Mouse (Mus musculus): ENCODE results near the gene Pmis2. TPM values are rescaled to one million over a fixed set of nuclear protein-coding genes. Genes with fewer than 3 reads are reported as not detected.

The Pmis2 gene
- polyA plus RNA-seq, 1 experiment from 2014 or later, result not detected

GRCm38 (mm10) chr7:30626647-30627046 is 44.8 kb downstream of the Pmis2 start:
- 80% methylated on average over 5 of the region's 5 CpGs for WGBS
- DNase-seq (ENCODE audit: low spot score) (no peak), ATAC-seq (ENCODE audit: low FRiP score, low TSS enrichment) (no peak)
- Histone ChIP-seq H3K4me3 (ENCODE audit: low read depth, low read length) (no peak overlapping the region), H3K36me3 (ENCODE audit: control insufficient read depth, insufficient read depth, low read length) (no peaks in the 10 kb centered on the region; the same call in 1 of the 2 replicates), H3K9ac (ENCODE audit: low read length) (no peak overlapping the region), H3K27me3 (ENCODE audit: control insufficient read depth, insufficient read depth, low read length) (no peaks in the 10 kb centered on the region), H3K4me2 (replicated peaks; ENCODE audit: low read depth) (no peak overlapping the region), H3K4me1 (replicated peaks; ENCODE audit: control insufficient read depth, insufficient read depth) (no peaks in the 10 kb centered on the region; the same call in 1 of the 2 replicates), H3K27ac (replicated peaks) (no peak overlapping the region), H3K9me3 (ENCODE audit: control insufficient read depth, low read length) (no peaks in the 10 kb centered on the region)
- TF ChIP-seq EP300 (optimal IDR thresholded peaks at IDR 0.05) (no peak), CTCF (IDR thresholded peaks at IDR 0.05; ENCODE audit: low read depth) (no peak)

- peak within 1 kb of the TSS; percentile 79 for H3K27ac ChIP-seq (replicated peaks)
- TF ChIP-seq CTCF (IDR thresholded peaks at IDR 0.05; ENCODE audit: low read depth) (no peak), EP300 (optimal IDR thresholded peaks at IDR 0.05) (no peak)
- no peaks in the 10 kb centered on the region; the same call in 1 of the 2 replicates for H3K4me1 ChIP-seq (replicated peaks; ENCODE audit: control insufficient read depth, insufficient read depth)
- WGBS, result 2% methylated on average over 44 of the region's 44 CpGs
- peak within 1 kb of the TSS; percentile 79 for H3K4me3 ChIP-seq (ENCODE audit: low read depth, low read length)
- no peaks in the 10 kb centered on the region for H3K9me3 ChIP-seq (ENCODE audit: control insufficient read depth, low read length)
- peak; percentile 96 for ATAC-seq (ENCODE audit: low FRiP score, low TSS enrichment)
- H3K9ac ChIP-seq (ENCODE audit: low read length), result peak within 1 kb of the TSS; percentile 83
- H3K4me2 ChIP-seq (replicated peaks; ENCODE audit: low read depth), result peak within 1 kb of the TSS; percentile 80
- peak; percentile 93 for DNase-seq (ENCODE audit: low spot score)
- H3K27me3 ChIP-seq (ENCODE audit: control insufficient read depth, insufficient read depth, low read length), result no peaks in the 10 kb centered on the region
- no peaks in the 10 kb centered on the region; the same call in 1 of the 2 replicates for H3K36me3 ChIP-seq (ENCODE audit: control insufficient read depth, insufficient read depth, low read length)
These were observed 45.6 kb downstream of the Pmis2 start, which contains the start of gene Cox6b1 for GRCm38 (mm10) chr7:30625530-30626384. TSS of gene Cox6b1 (minus strand) at chr7:30626151.

Other genes starting within 250 kb of the Pmis2 start
- gene Nfkbid, start 249.9 kb downstream of the Pmis2 start, polyA plus RNA-seq (2015; fragmentation: Nextera tagmentation; extraction: Ambion mirVana), result 1.1 TPM in 2 replicates
- 21.7 and 24.1 TPM in 2 replicates for gene Aplp1, start 226.1 kb downstream of the Pmis2 start, polyA plus RNA-seq (2015; fragmentation: Nextera tagmentation; extraction: Ambion mirVana)
- 0.18 TPM in 2 replicates for gene Kirrel2, start 213.9 kb downstream of the Pmis2 start, polyA plus RNA-seq (2015; fragmentation: Nextera tagmentation; extraction: Ambion mirVana)
- gene Nphs1, start 213.3 kb downstream of the Pmis2 start, polyA plus RNA-seq (2015; fragmentation: Nextera tagmentation; extraction: Ambion mirVana), result 0.16 and 0.25 TPM in 2 replicates
- 0.42 and 0.68 TPM in 2 replicates for gene Prodh2, start 178.0 kb downstream of the Pmis2 start, polyA plus RNA-seq (2015; fragmentation: Nextera tagmentation; extraction: Ambion mirVana)
- gene Arhgap33, start 136.5 kb downstream of the Pmis2 start, polyA plus RNA-seq (2015; fragmentation: Nextera tagmentation; extraction: Ambion mirVana), result 1.5 and 1.6 TPM in 2 replicates
- gene Hspb6, start 119.4 kb downstream of the Pmis2 start, polyA plus RNA-seq (2015; fragmentation: Nextera tagmentation; extraction: Ambion mirVana), result 66.4 and 75.7 TPM in 2 replicates
- 2.2 and 2.3 TPM in 2 replicates for gene Proser3, start 119.3 kb downstream of the Pmis2 start, polyA plus RNA-seq (2015; fragmentation: Nextera tagmentation; extraction: Ambion mirVana)
- 30.2 and 30.9 TPM in 2 replicates for gene Lin37, start 111.8 kb downstream of the Pmis2 start, polyA plus RNA-seq (2015; fragmentation: Nextera tagmentation; extraction: Ambion mirVana)
- gene U2af1l4, start 108.3 kb downstream of the Pmis2 start, polyA plus RNA-seq (2015; fragmentation: Nextera tagmentation; extraction: Ambion mirVana), result 60.5 and 63.9 TPM in 2 replicates
- gene Gm49396, start 108.3 kb downstream of the Pmis2 start, polyA plus RNA-seq (2015; fragmentation: Nextera tagmentation; extraction: Ambion mirVana), result 2.5 and 2.6 TPM in 2 replicates
- gene Psenen, start 108.0 kb downstream of the Pmis2 start, polyA plus RNA-seq (2015; fragmentation: Nextera tagmentation; extraction: Ambion mirVana), result 185 and 197 TPM in 2 replicates
- gene Igflr1, start 106.2 kb downstream of the Pmis2 start, polyA plus RNA-seq (2015; fragmentation: Nextera tagmentation; extraction: Ambion mirVana), result 1.3 and 1.4 TPM in 2 replicates
- 3.3 and 3.7 TPM in 2 replicates for gene Kmt2b, start 82.9 kb downstream of the Pmis2 start, polyA plus RNA-seq (2015; fragmentation: Nextera tagmentation; extraction: Ambion mirVana)
- 1.6 and 1.8 TPM in 2 replicates for gene Zbtb32, start 72.7 kb downstream of the Pmis2 start, polyA plus RNA-seq (2015; fragmentation: Nextera tagmentation; extraction: Ambion mirVana)
- 0.71 and 0.92 TPM in 2 replicates for gene Upk1a, start 58.8 kb downstream of the Pmis2 start, polyA plus RNA-seq (2015; fragmentation: Nextera tagmentation; extraction: Ambion mirVana)
- gene Cox6b1, start 45.5 kb downstream of the Pmis2 start, polyA plus RNA-seq (2015; fragmentation: Nextera tagmentation; extraction: Ambion mirVana), result 1,340 and 1,422 TPM in 2 replicates
- not detected in 2 replicates for gene Etv2, start 35.8 kb downstream of the Pmis2 start, polyA plus RNA-seq (2015; fragmentation: Nextera tagmentation; extraction: Ambion mirVana)
- 88.1 and 93.2 TPM in 2 replicates for gene Rbm42, start 21.3 kb downstream of the Pmis2 start, polyA plus RNA-seq (2015; fragmentation: Nextera tagmentation; extraction: Ambion mirVana)
- 10.8 and 11.7 TPM in 2 replicates for gene Haus5, start 6.6 kb downstream of the Pmis2 start, polyA plus RNA-seq (2015; fragmentation: Nextera tagmentation; extraction: Ambion mirVana)
- gene 2200002J24Rik, start 27.3 kb upstream of the Pmis2 start, polyA plus RNA-seq (2015; fragmentation: Nextera tagmentation; extraction: Ambion mirVana), result 54.4 and 61.2 TPM in 2 replicates
- 601 and 695 TPM in 2 replicates for gene Atp4a, start 40.6 kb upstream of the Pmis2 start, polyA plus RNA-seq (2015; fragmentation: Nextera tagmentation; extraction: Ambion mirVana)
- 210 and 221 TPM in 2 replicates for gene Tmem147, start 57.9 kb upstream of the Pmis2 start, polyA plus RNA-seq (2015; fragmentation: Nextera tagmentation; extraction: Ambion mirVana)
- gene Gapdhs, start 72.1 kb upstream of the Pmis2 start, polyA plus RNA-seq (2015; fragmentation: Nextera tagmentation; extraction: Ambion mirVana), result 0.27 and 0.30 TPM in 2 replicates
- gene Sbsn, start 79.9 kb upstream of the Pmis2 start, polyA plus RNA-seq (2015; fragmentation: Nextera tagmentation; extraction: Ambion mirVana), result 438 and 453 TPM in 2 replicates
- 1,959 and 2,038 TPM in 2 replicates for gene Dmkn, start 92.2 kb upstream of the Pmis2 start, polyA plus RNA-seq (2015; fragmentation: Nextera tagmentation; extraction: Ambion mirVana)
- gene Krtdap, start 116.3 kb upstream of the Pmis2 start, polyA plus RNA-seq (2015; fragmentation: Nextera tagmentation; extraction: Ambion mirVana), result 12,744 and 13,054 TPM in 2 replicates
- 1.7 TPM in 2 replicates for gene Ffar2, start 152.2 kb upstream of the Pmis2 start, polyA plus RNA-seq (2015; fragmentation: Nextera tagmentation; extraction: Ambion mirVana)
- gene Ffar3, start 184.6 kb upstream of the Pmis2 start, polyA plus RNA-seq (2015; fragmentation: Nextera tagmentation; extraction: Ambion mirVana), result 0.22 and 0.30 TPM in 2 replicates
- 0.04 and 0.06 TPM in 2 replicates for gene Ffar1, start 190.0 kb upstream of the Pmis2 start, polyA plus RNA-seq (2015; fragmentation: Nextera tagmentation; extraction: Ambion mirVana)
- gene Cd22, start 208.7 kb upstream of the Pmis2 start, polyA plus RNA-seq (2015; fragmentation: Nextera tagmentation; extraction: Ambion mirVana), result 0.05 and 0.07 TPM in 2 replicates
- 0.33 and 0.36 TPM in 2 replicates for gene Mag, start 243.3 kb upstream of the Pmis2 start, polyA plus RNA-seq (2015; fragmentation: Nextera tagmentation; extraction: Ambion mirVana)